Mouse (Mus musculus): Measurements from ENCODE around the gene 3110082I17Rik.

- TF ChIP-seq CTCF (IDR thresholded peaks at IDR 0.05; ENCODE audit: extremely low read depth, insufficient read length, insufficient replicate concordance, low read depth, low read length) (no peak), POLR2A (IDR thresholded peaks at IDR 0.05; ENCODE audit: low read depth, low read length) (no peak)
Measured at GRCm38 (mm10) chr5:139352317-139352716, 108.0 kb downstream of the 3110082I17Rik start, which contains the start of gene Cyp2w1.
